Mouse (Mus musculus): ENCODE results near the gene Tasp1. TPM values are rescaled to one million over a fixed set of nuclear protein-coding genes. Genes with fewer than 3 reads are reported as not detected.
"Not testable (repeated sequence)": the region's sequence is repeated elsewhere in the genome, so short reads cannot be mapped to it uniquely, and the experiment has no call there.

Gene Tasp1
- polyA plus RNA-seq, 1 experiment from 2014 or later = 13.8 TPM

DNA sequence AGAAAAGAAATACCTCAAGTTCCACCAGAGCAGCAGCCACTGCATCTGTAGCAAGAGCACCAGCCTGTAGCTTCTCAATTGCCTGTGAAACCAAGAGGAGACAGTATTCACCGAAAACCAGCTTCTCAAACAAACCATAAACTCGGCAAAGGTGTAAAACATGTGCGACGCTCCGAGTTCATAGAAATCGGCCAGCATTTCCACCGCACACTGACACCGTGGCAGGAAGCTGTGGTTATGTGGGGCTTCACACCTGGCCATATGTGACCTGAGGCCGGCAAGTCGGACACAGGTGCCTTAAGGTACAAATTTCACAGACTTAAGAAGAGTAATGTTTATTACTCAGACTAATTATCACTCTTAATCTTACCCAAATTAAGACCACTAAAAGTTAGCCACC is 24.5 kb downstream of the Tasp1 start:
- no peak for TF ChIP-seq CTCF (IDR thresholded peaks at IDR 0.05; ENCODE audit: low read depth)
- no peak for TF ChIP-seq EP300 (optimal IDR thresholded peaks at IDR 0.05)
- peaks cover 4% of the 10 kb centered on the region; the same call in 1 of the 2 replicates for H3K36me3 ChIP-seq (ENCODE audit: control insufficient read depth, insufficient read depth, low read length)
- DNase-seq (ENCODE audit: low spot score) (no peak), ATAC-seq (ENCODE audit: low FRiP score, low TSS enrichment) (no peak)
- WGBS = 96% methylated on average over 10 of the region's 10 CpGs
- H3K4me3 ChIP-seq (ENCODE audit: low read depth, low read length) = no peak overlapping the region
- H3K27me3 ChIP-seq (ENCODE audit: control insufficient read depth, insufficient read depth, low read length) = no peaks in the 10 kb centered on the region
- no peak overlapping the region for H3K4me2 ChIP-seq (replicated peaks; ENCODE audit: low read depth)
- H3K4me1 ChIP-seq (replicated peaks; ENCODE audit: control insufficient read depth, insufficient read depth) = no peaks in the 10 kb centered on the region
- H3K27ac ChIP-seq (replicated peaks) = no peak overlapping the region
- no peak overlapping the region for H3K9ac ChIP-seq (ENCODE audit: low read length)
- no peaks in the 10 kb centered on the region for H3K9me3 ChIP-seq (ENCODE audit: control insufficient read depth, low read length)

DNA sequence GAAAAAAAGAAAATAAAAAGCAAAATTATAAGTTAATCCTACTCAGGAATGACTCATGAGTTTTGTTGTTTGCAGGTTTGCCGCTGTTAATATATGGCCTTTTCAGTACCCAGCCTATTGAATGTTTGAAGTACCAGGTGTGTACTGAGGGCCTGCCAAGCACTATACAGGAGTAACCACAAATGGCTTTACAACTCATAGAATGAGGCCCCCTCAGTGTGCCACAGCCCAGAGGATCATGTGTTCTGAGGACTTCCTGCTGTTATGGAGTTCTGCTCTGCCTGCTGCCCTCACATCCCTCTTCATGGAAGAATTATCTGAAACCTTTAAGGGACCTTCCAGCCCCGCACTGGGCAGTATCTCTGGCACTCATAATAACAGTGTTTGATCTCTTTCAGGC is 29.1 kb downstream of the Tasp1 start:
- no peak overlapping the region for H3K27ac ChIP-seq (replicated peaks)
- no peaks in the 10 kb centered on the region for H3K27me3 ChIP-seq (ENCODE audit: control insufficient read depth, insufficient read depth, low read length)
- no peak overlapping the region for H3K9ac ChIP-seq (ENCODE audit: low read length)
- TF ChIP-seq CTCF (IDR thresholded peaks at IDR 0.05; ENCODE audit: low read depth) (no peak), EP300 (optimal IDR thresholded peaks at IDR 0.05) (no peak)
- ATAC-seq (ENCODE audit: low FRiP score, low TSS enrichment) (no peak), DNase-seq (ENCODE audit: low spot score) (no peak)
- H3K4me2 ChIP-seq (replicated peaks; ENCODE audit: low read depth) = no peak overlapping the region
- H3K36me3 ChIP-seq (ENCODE audit: control insufficient read depth, insufficient read depth, low read length) = no peaks in the 10 kb centered on the region; the same call in 1 of the 2 replicates
- 87% methylated on average over 2 of the region's 2 CpGs for WGBS
- no peaks in the 10 kb centered on the region for H3K4me1 ChIP-seq (replicated peaks; ENCODE audit: control insufficient read depth, insufficient read depth)
- no peak overlapping the region for H3K4me3 ChIP-seq (ENCODE audit: low read depth, low read length)
- no peaks in the 10 kb centered on the region for H3K9me3 ChIP-seq (ENCODE audit: control insufficient read depth, low read length)

DNA sequence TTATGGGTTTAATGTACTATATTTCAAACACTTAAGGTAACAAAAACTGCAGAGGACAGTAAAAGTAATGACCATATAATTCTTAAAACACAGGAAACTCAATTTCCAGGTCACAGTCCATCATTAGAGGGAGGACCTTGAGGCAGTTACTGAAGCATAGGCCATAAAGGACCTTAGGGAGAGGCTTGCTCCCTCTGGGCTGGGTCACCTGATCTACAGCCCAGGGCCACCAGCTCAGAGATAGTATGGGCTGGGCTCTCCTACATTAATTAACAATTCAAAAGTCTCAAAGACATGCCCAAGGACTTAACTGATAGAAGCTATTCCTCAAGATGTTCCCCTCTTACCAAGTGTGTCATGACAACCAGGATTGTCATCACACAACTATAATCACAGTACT is 29.8 kb downstream of the Tasp1 start:
- no peak overlapping the region for H3K4me2 ChIP-seq (replicated peaks; ENCODE audit: low read depth)
- H3K36me3 ChIP-seq (ENCODE audit: control insufficient read depth, insufficient read depth, low read length) = no peaks in the 10 kb centered on the region
- no peak overlapping the region for H3K4me3 ChIP-seq (ENCODE audit: low read depth, low read length)
- H3K4me1 ChIP-seq (replicated peaks; ENCODE audit: control insufficient read depth, insufficient read depth) = no peaks in the 10 kb centered on the region
- TF ChIP-seq CTCF (IDR thresholded peaks at IDR 0.05; ENCODE audit: low read depth) (no peak), EP300 (optimal IDR thresholded peaks at IDR 0.05) (no peak)
- no peak overlapping the region for H3K27ac ChIP-seq (replicated peaks)
- H3K27me3 ChIP-seq (ENCODE audit: control insufficient read depth, insufficient read depth, low read length) = no peaks in the 10 kb centered on the region
- H3K9me3 ChIP-seq (ENCODE audit: control insufficient read depth, low read length) = no peaks in the 10 kb centered on the region
- DNase-seq (ENCODE audit: low spot score) (no peak), ATAC-seq (ENCODE audit: low FRiP score, low TSS enrichment) (no peak)
- H3K9ac ChIP-seq (ENCODE audit: low read length) = no peak overlapping the region

DNA sequence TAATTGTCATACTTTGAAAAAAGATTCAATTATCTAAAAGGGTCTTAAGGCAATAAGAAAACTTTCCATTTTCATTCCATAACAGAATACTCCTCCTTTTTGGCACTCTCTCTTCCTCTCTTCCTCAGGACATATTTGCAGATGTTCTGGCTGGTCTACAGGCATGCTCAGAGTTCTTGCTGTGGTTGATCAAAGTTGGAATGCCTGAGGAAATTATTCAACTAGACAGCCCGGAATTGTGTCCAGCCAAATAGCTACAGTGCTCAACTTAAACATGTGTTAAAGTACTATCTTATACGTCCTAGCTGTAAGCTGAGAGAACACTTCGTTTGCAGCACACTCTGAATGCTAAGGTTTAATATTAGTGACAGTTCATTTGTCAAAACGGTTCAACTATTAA is 41.7 kb downstream of the Tasp1 start:
- ATAC-seq (ENCODE audit: low FRiP score, low TSS enrichment) (no peak), DNase-seq (ENCODE audit: low spot score) (no peak)
- H3K9me3 ChIP-seq (ENCODE audit: control insufficient read depth, low read length) = no peaks in the 10 kb centered on the region
- H3K4me1 ChIP-seq (replicated peaks; ENCODE audit: control insufficient read depth, insufficient read depth) = no peaks in the 10 kb centered on the region
- no peaks in the 10 kb centered on the region; the same call in 1 of the 2 replicates for H3K36me3 ChIP-seq (ENCODE audit: control insufficient read depth, insufficient read depth, low read length)
- TF ChIP-seq EP300 (optimal IDR thresholded peaks at IDR 0.05) = no peak
- no peak for TF ChIP-seq CTCF (IDR thresholded peaks at IDR 0.05; ENCODE audit: low read depth)
- H3K9ac ChIP-seq (ENCODE audit: low read length) = no peak overlapping the region
- no peak overlapping the region for H3K4me2 ChIP-seq (replicated peaks; ENCODE audit: low read depth)
- H3K27me3 ChIP-seq (ENCODE audit: control insufficient read depth, insufficient read depth, low read length) = no peaks in the 10 kb centered on the region
- WGBS = 33% methylated on average over 4 of the region's 4 CpGs
- no peak overlapping the region for H3K4me3 ChIP-seq (ENCODE audit: low read depth, low read length)
- no peak overlapping the region for H3K27ac ChIP-seq (replicated peaks)

DNA sequence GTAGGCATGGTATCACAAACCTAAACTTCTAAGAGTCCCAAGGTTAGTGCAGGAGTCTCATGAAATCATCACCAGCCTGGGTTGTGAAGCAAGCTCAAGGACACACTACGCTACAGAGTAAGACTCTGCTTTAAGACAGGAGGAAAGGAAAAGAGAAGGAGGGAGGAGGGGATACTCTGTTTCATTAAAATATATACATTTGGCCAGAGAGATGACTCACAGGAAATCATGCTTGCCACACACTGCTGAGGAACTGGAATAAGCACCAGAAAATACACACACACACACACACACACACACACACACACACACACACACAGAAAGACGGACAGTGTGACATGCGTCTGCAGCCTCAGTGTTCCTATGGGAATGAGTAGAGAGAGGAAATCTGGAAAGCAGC is 59.2 kb downstream of the Tasp1 start:
- Histone ChIP-seq H3K4me3 (ENCODE audit: low read depth, low read length) (no peak overlapping the region), H3K27me3 (ENCODE audit: control insufficient read depth, insufficient read depth, low read length) (no peaks in the 10 kb centered on the region), H3K9ac (ENCODE audit: low read length) (no peak overlapping the region), H3K27ac (replicated peaks) (no peak overlapping the region), H3K9me3 (ENCODE audit: control insufficient read depth, low read length) (no peaks in the 10 kb centered on the region), H3K4me1 (replicated peaks; ENCODE audit: control insufficient read depth, insufficient read depth) (no peaks in the 10 kb centered on the region), H3K36me3 (ENCODE audit: control insufficient read depth, insufficient read depth, low read length) (no peaks in the 10 kb centered on the region), H3K4me2 (replicated peaks; ENCODE audit: low read depth) (no peak overlapping the region)
- no peak for ATAC-seq (ENCODE audit: low FRiP score, low TSS enrichment)
- 88% methylated on average over 3 of the region's 3 CpGs for WGBS
- no peak for TF ChIP-seq EP300 (optimal IDR thresholded peaks at IDR 0.05)
- no peak for TF ChIP-seq CTCF (IDR thresholded peaks at IDR 0.05; ENCODE audit: low read depth)
- no peak for DNase-seq (ENCODE audit: low spot score)

DNA sequence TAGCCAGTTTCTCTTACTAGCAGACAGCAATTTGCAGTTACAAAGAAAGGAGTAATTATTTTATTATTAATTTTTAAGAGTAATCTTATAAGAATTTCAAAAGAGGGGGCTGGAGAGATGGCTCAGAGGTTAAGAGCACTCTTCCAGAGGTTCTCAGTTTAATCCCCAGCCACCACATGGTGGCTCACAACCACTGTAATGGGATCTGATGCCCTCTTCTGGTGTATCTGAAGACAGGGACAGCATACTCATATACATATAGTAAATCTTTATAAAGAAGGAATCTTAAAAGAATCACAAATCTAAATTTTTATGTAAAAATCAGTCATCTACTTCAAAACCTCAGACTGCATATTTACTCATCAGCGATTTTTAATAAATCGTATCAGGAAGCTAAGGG is 68.4 kb downstream of the Tasp1 start:
- DNase-seq (ENCODE audit: low spot score) (no peak), ATAC-seq (ENCODE audit: low FRiP score, low TSS enrichment) (no peak)
- WGBS = 94% methylated on average over 2 of the region's 2 CpGs
- Histone ChIP-seq H3K4me3 (ENCODE audit: low read depth, low read length) (no peak overlapping the region), H3K4me1 (replicated peaks; ENCODE audit: control insufficient read depth, insufficient read depth) (no peaks in the 10 kb centered on the region), H3K9ac (ENCODE audit: low read length) (no peak overlapping the region), H3K27me3 (ENCODE audit: control insufficient read depth, insufficient read depth, low read length) (no peaks in the 10 kb centered on the region), H3K36me3 (ENCODE audit: control insufficient read depth, insufficient read depth, low read length) (no peaks in the 10 kb centered on the region), H3K27ac (replicated peaks) (no peak overlapping the region), H3K4me2 (replicated peaks; ENCODE audit: low read depth) (no peak overlapping the region), H3K9me3 (ENCODE audit: control insufficient read depth, low read length) (no peaks in the 10 kb centered on the region)
- TF ChIP-seq CTCF (IDR thresholded peaks at IDR 0.05; ENCODE audit: low read depth) (peak; percentile 42), EP300 (optimal IDR thresholded peaks at IDR 0.05) (no peak)

DNA sequence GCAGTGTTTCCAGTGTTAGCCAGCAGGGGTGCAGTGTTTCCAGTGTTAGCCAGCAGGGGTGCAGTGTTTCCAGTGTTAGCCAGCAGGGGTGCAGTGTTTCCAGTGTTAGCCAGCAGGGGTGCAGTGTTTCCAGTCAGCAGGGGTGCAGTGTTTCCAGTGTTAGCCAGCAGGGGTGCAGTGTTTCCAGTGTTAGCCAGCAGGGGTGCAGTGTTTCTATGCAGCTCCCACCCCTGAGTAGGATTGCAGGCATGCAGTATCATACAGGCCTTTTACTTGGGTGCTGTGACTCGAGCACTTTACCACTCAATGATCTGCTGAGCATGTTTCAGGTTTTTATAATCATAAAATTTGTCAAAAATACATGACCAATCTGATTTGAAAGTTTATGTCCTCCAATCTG is 76.7 kb downstream of the Tasp1 start:
- not testable (repeated sequence) for H3K9ac ChIP-seq (ENCODE audit: low read length); H3K27ac ChIP-seq (replicated peaks); H3K27me3 ChIP-seq (ENCODE audit: control insufficient read depth, insufficient read depth, low read length); H3K4me2 ChIP-seq (replicated peaks; ENCODE audit: low read depth); H3K4me3 ChIP-seq (ENCODE audit: low read depth, low read length); DNase-seq (ENCODE audit: low spot score); H3K9me3 ChIP-seq (ENCODE audit: control insufficient read depth, low read length); H3K36me3 ChIP-seq (ENCODE audit: control insufficient read depth, insufficient read depth, low read length); ATAC-seq (ENCODE audit: low FRiP score, low TSS enrichment); H3K4me1 ChIP-seq (replicated peaks; ENCODE audit: control insufficient read depth, insufficient read depth)
- WGBS = 93% methylated on average over 1 of the region's 1 CpGs
